Mouse (Mus musculus) heart, adult 2 months (tissue): ENCODE measurements at regions not wholly inside any gene's neighbourhood (a gene's known extent, or its start where the extent isn't known, plus 50 kb on each side); places are given as distances from the start of the nearest gene placed in this dataset.

Source experiments
- CTCF ChIP-seq: fragments of 200-600 bp; IDR thresholded peaks from 2 replicates; pipeline ENCODE4 v1.8.1; 2022; ENCODE audit warnings: antibody characterized with exemption, mild to moderate bottlenecking, moderate library complexity
- EP300 ChIP-seq: fragments of 200-500 bp; IDR thresholded peaks from 2 replicates; pipeline ENCODE4 v1.6.1; 2011; ENCODE audit warnings: low read depth, low read length, control low read depth; ENCODE audit not compliant: insufficient read depth
- POLR2A ChIP-seq: fragments of 200-500 bp; IDR thresholded peaks from 2 replicates; pipeline ENCODE4 v1.6.1; 2011; ENCODE audit warnings: mild to moderate bottlenecking, low read depth, low read length, control low read depth; ENCODE audit not compliant: insufficient read depth

- TF ChIP-seq CTCF: no peak
- no peak for TF ChIP-seq POLR2A
- TF ChIP-seq EP300: no peak
Measured at GRCm38 (mm10) chr8:27778982-27779381, 331.5 kb downstream of the Poteg start.
